Mouse (Mus musculus): ENCODE results near the gene Mslnl.

Mslnl gene

DNA sequence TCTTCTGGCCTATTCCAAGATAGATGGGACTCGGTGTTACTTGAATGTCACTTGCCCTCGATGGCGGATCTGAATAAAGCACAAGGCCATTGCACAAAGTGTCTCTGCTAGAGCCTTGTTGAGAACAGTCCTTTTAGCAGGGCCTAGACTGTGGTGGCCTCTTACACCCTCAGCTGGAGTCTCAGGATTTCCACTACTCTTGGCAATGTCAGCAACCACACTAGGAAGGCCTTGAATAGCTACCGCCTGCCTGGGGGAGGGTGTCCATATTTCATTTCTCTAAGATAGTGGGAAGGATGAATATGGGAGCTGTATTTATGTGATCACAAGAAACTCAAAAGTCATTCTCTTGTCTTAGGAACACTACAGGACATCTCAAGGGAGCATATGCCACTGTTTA, 12.4 kb downstream of the Mslnl start:
- DNase-seq: no peak

DNA sequence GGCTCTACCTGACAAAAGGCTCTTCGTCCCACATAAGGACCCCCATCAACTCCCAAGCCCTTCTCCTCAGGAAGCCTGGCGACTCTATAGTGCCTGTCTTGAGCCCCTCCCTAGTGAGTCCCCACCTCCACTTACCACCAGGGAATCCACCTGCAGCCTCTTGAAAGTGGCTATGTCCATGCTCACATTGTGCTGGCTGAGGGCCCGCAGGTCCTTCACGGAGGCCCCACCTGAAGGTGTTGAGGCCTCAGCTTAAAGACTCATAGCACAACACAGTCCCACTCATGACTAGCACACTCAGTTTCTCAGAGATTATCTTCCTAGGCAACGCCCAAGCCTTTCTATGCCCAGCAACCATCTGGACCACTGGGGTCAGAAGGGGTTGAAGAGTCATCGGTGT, 13.5 kb downstream of the Mslnl start:
- no peak for DNase-seq

DNA sequence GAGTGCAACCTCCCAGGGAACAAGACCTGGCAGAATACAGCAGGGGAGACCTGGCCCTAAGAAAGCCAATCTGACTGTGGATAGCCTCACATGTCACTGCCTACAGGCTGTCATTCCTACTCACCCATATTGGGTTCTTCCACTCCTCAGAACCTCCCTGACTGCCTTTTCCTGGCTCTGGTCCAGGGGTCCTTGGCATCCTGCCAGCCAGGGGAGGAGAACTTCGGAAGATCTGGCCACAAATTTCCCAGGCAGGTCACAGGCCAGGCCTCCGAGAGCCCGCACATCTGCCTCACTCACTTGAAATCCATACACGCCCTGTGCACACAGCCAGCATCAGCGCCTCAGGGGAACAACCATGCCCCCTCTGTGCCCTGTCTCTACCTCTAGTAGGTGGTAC, 15.6 kb downstream of the Mslnl start:
- no peak for DNase-seq

DNA sequence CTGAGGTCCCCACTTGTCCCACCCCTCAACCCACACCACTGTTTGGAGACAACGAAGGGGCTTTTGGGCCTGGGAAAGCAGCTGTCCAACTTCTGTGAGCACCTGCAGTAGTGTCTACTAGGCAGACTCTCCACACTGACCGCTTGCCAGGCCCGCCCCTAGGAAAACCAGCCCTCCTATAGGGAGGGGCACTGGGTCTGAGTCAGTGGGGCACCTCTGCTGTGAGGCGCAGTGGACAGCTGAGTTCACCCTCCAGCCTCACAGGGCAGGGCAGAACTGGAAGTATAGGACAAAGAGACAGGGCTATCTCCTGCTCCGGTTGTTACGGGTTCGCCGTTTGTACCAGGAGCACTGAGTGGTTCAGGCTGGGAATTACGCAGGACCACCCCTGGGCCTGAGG, 18.4 kb downstream of the Mslnl start, which contains the start of gene Msln:
Gene Msln, minus strand, starts transcription at position 138 of the 400 bp plus-strand sequence.
- no peak for DNase-seq

DNA sequence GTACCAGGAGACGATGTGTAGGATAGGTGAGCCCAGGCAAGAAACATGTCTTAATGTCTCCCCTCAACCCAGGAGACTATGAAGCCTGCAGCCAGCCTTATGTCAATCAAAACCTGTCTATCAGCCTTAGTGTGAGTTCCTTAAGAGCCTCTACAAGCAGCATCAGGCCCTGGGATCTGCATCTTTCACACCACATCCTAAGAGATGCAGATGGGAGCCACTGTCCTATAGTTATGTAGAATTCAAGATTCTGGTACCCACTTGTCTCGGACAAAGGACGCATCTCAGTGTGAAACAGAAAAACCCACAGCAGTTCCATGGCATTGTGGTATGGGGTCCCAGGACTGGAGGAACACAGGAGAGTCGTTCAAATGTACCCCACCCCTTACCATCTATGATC, 19.2 kb downstream of the Mslnl start:
- DNase-seq: no peak

DNA sequence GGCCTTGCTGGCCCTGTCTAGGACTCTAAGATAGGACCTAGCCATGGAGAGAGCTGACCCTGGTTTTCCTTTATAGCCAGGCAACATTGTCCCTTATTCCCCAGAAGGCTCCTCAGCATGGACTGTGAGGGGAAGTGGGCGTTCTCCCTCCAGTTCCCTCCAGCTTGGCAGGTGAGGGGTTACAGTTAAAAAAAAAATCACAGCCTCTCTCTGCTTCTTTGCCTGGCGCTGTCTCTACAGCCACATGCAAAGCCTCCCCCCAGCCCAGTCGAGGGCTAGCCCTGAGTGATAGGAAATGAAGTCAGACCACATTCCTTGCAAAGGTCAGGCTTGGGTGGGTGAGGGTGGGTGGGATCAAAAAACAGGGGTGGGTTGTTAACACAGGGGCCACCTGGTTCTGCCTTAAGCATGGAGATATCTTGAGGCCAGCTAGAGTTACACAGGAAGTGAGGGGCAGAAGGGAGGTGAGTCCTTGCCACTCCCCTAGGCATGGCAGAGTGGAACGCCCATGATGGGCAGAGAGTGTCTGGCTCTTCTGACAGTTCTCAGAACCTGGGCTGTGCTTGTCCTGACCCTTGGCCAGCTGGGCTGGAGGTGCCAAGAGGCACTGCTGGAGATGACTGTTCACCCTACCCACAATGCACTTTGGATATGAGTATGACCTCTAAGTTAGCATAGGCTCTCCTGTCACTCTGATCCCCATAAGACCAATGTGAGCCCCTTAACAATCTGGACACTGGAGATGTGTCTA, 20.0 kb downstream of the Mslnl start:
- DNase-seq: no peak

DNA sequence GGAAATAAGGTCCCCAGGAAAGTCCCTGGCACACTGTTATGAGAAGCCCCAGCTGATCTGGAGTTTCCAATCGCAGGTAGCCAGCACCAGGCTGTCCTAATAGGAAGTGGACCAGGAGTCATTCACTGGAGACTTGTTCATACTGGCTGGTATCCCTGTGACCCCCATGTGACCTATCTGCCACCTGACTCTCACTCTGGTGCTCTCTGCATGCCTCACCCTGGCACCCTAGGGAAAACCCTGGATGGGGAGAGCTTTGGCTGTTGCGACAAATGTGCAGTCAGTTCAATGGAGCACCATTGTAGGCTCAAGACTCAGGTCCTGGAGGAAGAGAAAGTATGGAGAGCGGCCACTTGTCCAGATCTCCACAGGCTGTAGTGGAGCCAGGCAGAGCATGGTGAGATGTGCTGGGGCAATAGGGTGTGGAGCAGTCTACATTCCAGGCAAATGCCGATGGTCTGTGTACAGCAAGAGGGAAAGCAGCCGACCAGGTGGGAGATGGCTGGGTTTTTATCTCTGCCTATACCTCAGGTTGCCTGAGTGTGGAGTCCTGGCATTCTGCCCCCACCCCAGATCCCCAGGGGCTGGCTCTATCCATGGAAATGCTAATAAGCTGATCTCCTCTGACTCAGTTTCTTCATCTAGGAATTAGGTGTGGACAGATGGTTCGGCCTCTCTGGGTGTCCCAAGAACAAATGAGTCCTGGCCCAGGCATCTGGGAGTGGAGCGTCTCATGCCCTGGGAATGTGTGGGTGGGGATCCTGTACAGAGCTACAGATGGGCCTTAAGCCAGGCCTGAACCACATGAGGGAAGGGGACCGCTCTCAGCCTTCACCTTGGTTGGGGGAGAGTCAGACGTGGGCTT, 20.8 kb downstream of the Mslnl start:
- no peak for DNase-seq

DNA sequence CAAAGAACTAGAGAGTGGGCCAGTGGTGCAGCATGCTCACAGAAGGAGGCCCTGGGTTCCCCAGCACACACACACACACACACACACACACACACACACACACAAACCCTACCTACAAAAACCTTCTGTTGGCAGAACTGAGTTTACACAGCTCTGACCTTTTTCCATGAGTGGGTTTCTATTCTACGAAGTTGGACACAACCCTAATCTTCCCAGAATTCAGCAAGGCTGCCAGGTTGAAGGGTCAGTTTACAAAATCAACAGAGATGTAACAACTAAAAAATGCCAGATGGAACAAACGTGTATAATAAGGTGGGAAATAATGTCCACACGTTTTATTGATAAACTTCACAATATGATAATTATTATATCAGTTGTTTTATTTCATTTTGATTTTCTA, 21.8 kb downstream of the Mslnl start:
- DNase-seq: no peak

DNA sequence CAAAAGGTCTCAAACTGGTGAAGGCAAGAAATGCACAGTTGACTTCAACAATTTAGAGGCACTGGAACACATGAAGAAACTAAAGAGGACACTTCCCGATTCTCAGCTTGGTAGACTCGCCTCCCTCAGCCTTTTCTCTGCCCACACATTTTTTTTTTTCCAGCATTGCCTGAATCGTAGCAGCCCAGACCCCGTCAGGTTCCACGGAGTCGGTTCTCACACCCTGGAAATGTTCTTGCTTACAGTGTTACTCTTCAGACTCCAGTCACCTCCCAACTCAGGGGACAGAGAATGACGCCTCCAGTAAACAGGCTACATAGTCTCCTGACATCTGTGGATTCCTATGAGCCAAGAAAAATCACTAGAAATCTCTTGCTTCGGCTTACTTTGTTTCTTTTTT, 24.3 kb downstream of the Mslnl start:
- no peak for DNase-seq

DNA sequence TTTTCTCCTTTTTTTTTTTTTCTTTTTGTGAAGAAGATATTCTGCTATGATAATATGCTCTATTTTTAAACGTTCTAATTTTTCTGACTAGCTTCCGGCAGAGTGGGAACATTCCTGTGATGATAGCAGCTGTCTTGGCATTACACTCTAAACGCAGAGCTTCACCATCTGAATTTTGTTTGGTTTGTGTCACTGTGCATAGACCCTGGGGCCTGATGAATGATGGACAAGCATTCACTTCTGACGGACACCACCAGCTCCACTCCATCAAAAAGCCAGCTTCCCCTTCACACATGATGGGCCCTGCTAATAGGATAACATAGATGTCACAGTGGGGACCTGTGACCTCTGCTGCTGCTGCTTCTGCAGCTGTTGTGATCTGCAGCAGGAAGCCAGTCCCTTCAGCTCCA, 25.7 kb downstream of the Mslnl start:
- no peak for DNase-seq

DNA sequence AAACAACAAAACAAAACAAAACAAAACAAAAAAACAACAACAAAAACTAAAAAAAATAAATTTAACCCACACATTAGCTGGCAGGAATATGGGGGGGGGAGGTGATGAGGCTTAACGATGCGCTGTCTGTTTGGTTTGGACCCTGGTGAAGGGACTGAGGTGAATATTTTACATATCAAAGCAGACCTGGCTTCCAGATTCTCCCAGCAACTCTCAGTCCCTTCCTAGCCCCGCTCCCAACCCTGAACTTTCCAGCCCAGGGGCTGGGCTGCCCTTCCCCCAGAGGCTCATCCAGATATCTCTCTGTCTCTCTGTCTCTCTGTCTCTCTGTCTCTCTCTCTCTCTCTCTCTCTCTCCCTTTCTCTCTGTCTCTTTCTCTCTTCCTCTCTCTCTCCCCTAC, 26.7 kb downstream of the Mslnl start:
- no peak for DNase-seq

DNA sequence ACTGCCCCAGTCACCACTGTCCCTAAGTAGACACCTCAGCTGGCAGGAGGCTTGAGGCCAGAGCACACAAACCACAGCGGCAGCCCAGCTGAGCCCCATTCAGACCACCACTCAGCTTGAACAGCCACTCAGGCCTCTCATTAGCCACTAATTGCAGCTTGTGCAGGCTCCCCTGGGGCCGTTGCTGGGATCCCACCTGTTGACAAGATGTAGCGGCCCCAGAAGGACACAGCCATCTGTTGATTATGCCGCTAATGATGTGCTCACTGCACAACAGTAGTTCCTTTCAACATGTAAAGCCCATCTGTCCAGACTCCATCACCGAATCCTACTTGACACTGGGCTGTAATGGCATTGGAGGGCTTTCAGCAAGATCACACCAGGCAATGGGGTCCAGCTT, 30.0 kb downstream of the Mslnl start:
- no peak for DNase-seq

DNA sequence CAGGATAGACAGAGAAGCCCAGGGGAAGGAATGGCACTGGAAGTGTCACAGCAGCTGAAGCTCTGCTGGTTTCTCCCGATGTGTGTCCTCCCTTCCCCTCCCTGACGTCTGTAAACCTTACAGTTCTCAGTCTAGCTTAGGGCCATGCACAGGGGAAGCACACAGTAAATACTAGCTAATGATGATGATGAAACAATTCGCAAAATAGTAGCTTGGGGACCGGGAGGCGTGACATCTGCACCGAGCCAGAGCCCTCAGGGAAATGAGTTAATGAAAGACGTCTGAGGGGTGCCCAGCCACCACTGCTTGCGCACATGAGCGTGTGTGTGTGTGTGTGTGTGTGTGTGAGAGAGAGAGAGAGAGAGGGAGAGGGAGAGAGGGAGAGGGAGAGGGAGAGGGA, 33.5 kb downstream of the Mslnl start:
- DNase-seq: no peak

DNA sequence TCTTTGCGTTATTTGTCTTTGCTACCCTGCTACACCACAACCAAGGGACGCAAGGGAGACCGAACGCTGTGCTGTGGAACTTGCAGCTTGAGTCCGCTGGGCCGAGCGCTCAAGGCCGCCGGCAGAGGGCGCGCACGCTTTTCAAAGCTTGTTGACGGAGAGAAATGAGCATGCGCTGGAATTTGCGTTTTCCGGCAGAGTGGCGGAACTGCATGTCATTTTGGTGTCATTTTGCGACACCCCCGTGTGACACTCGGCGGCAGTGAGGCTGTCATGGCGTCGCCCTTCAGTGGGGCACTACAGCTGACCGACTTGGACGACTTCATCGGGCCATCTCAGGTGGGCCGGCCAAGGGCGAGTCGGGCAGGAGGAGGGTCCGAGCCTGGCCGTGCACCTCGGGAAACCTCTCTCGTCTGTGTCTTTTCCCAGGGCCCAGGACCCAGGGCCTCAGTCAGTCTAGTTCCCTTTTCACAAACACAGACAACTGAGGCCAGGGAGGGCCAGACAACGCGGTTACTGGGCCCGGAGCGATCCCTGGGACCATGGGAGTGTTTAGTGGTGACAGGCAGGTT, 37.8 kb downstream of the Mslnl start, which contains the start of gene Narfl:
Gene Narfl, plus strand, starts transcription at position 228 of the 572 bp plus-strand sequence.
- peak; percentile 95 to 97 for DNase-seq

DNA sequence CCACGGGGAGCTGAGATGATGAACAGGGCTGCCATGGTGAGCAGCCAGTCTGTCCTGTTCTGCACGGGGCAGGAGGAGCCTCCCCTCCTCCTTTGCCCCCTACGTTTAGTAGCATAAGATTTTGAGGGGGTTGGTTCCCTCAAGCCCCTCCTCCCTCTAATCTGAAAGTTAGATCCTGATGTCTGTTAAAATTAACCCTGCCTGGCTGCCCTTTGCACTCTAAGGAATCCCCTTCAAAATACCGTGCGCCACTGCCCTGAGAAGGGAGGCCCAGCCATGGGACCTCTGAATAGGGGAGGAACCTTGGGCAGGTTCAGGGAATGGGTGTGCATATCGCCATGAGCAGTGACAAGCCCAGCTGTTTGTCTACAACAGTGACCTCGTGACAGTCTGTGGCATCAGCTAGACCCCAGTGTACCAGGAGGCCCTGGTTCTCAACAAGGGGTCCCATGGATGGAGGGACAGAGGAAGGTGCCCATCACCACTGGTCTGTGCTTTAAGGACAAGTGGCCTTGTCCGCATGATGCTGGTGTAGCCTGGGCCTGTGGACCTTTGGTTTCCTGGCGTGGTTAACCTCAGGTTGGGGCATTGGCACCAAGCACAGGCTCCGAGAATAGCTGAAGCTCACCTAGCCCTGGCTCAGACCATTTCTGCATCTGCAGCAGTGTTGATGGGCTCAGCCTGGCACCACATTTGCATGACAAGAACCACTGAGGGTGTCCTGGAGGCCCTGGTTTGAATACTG, 39.6 kb downstream of the Mslnl start:
- DNase-seq: no peak

DNA sequence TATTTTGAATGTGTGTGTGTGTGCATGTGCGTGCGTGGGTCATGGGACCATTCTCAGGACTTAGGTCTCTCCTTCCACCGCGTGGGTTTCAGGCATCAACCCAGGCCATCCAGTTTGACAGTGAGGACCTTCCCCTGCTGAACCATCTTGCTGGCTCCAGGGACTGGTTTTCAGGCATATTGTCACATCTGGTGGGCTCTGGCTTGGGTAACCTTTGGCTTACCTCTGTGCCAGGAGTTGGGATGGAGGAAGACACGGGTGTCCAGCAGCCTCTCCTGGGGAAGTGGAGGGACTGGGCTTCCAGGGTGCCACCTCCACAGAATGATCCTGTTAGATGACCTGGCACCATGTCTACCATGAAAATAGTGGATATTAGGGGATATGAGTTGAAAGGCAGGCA, 42.1 kb downstream of the Mslnl start:
- peak in 1 of 2 experiments; percentile 3 for DNase-seq

DNA sequence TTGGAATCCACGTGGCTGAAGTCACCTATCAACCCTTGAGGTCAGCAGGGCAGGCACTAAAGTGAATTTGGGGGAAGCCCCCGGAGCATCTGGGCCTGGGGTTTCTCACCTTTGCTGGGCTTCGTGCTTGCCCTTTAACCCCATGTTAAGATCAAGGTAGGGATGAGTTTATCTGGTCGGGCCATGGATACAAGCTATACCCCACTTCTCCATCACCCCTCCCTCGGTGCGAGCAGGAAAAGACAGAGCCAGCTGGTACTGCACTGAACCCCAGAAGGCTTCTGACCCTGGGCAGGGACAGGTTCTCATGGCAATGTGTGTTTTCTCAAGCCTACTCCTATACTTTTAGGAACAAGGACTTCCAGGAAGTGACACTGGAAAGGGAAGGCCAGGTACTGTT, 45.5 kb downstream of the Mslnl start:
- DNase-seq: no peak

DNA sequence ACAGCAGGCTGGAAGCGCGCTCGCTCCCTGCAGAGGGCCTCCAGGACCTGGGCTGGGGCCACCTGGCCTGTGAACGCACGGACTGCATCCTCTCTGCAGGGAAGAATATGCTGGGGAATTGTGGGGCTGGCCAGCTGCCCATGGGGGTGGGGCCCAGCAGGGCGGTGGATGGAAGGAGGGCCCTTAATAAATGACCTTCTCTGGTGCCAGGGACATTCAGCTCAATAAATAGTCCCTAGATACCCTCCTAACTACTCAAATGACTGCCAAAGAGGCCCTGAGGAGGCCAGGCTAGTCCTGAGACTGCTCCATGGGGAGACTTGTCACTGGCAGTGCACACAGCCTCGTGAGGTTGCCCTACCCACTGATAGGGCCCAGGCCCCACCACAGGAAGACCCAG, 47.2 kb downstream of the Mslnl start:
- no peak for DNase-seq

DNA sequence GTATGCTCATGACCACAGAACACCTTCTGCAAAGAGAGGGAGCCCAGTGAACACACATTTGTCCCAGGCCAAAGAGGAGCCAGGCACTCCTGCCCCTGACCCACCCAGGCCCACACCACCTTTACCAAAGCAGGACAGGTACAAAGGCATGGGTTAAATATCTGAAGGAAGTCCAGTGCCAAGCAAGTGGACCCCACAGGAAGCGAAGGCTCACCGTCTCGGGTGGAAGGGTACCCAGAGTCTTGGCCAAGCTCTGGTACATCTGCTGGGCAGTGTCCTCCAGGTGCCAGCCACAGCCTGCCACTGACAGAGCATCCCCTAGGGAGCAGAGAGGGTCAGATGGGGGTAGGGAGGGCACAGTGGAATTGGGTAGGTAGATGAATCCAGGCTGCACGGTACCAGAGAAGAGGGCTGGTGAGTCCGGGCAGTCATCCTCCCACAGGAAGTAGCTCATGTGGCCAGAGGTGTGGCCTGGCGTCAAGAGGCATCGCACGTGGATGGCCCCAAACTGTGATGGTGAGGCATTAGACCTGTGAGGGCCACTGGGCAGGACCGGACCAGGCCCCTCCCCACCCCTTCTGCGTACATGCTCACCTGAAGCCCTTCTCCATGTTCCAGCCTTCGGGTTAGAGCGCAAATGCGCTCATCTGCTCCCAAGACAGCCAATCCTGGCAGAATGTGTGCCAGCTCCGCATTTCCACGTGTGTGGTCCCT, 48.2 kb downstream of the Mslnl start:
- no peak for DNase-seq

DNA sequence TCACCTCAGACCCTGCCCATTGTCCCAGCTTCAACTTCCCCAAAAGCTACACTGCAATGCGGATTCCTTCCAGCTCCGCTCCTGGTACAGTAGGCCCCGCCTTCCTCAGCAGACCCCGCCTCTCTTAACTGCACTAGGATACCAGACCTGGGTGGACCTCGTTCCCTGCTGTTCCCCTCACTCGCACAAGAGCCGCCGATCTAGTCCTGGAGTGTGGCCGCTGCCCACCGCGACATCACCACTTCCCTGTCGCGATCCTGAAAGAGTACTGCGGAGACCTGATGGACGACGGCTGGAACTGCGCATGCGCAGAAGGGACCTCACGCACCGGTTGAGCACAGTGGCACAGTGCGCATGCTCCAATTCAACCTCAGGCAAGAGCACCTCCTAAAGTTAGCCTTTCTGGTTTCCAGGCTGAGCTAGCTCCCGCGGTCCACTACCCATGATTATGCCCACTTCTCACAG, 49.5 kb downstream of the Mslnl start, which contains the start of gene Haghl:
Gene Haghl, minus strand, starts transcription at position 393 of the 465 bp plus-strand sequence.
- DNase-seq: peak; percentile 92 to 94

DNA sequence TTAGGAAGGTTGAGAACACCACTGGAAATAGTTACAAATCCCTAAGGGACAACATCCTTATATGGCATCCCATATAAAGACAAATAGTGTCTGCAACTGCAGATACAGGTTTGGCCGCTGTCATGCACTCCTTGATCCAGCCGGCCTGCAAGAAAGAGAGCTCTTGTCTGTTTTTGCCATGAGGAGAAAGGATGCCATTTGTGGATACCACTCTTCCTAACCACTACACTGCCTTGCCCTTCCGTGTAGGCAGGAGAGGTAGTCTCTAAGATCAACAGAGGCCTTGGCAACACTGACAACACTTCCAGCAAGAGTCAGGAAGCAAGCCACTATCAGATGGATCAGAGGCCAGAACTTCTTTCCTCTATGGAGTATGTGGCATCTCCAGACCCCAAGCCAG, 50.4 kb downstream of the Mslnl start, which contains the start of gene Ccdc78:
Gene Ccdc78, plus strand, starts transcription at position 301 of the 400 bp plus-strand sequence.
- no peak for DNase-seq
